In genomic region chr2:180392298-180392697, GRCm38 (mm10) we compare ENCODE assay signal across 35 mouse cellular contexts. TPM values are rescaled to one million over a fixed set of nuclear protein-coding genes. Genes with fewer than 3 reads are reported as not detected.
DNase-seq lines count a peak whose midpoint lies in the region; ATAC-seq and TF ChIP-seq lines count a peak whose summit lies in the region.
"Had no signal": no experiment of that assay in that cellular context is flagged by ENCODE, and none has a peak within 500 bp of the region (broad histone marks: within the 10 kb centered on the region; RNA-seq: fewer than 3 reads in every experiment).

No protein-coding gene starts in this region.

- H3K36me3 ChIP-seq in heart, embryonic 10.5 days = peaks cover 60% of the 10 kb centered on the region
- no peaks in the 10 kb centered on the region for H3K36me3 ChIP-seq in MEL (ENCODE audit: control insufficient read depth in 1 of 2, insufficient read depth in 2 of 2, low read length in 2 of 2)
- H3K36me3 ChIP-seq in heart, postnatal 0 days (replicated peaks; ENCODE audit: control insufficient read depth, insufficient read depth, low read length) = no peaks in the 10 kb centered on the region; the same call in 1 of the 2 replicates
- H3K36me3 ChIP-seq in midbrain, postnatal 0 days (ENCODE audit: insufficient read depth, low read length) = no peaks in the 10 kb centered on the region
- no peaks in the 10 kb centered on the region for H3K36me3 ChIP-seq in midbrain, embryonic 11.5 days (ENCODE audit: control insufficient read depth, insufficient read depth, low read length)
- H3K36me3 ChIP-seq: embryonic facial prominence, embryonic 10.5 days; embryonic facial prominence, embryonic 15.5 days; forebrain, embryonic 12.5 days; hindbrain, embryonic 13.5 days; limb, embryonic 10.5 days; limb, embryonic 15.5 days; liver, embryonic 13.5 days had no signal

- no peak for TF ChIP-seq RAD21 in MEL (IDR thresholded peaks at IDR 0.05; ENCODE audit: low read depth, low read length)

- no peaks in the 10 kb centered on the region for H3K79me2 ChIP-seq in MEL (ENCODE audit: control insufficient read depth, insufficient read depth, low read length, poor library complexity)

- no peak for ATAC-seq in heart, postnatal 0 days (ENCODE audit: insufficient read depth, low read depth)
- no peak for ATAC-seq in midbrain, postnatal 0 days (ENCODE audit: low FRiP score)
- ATAC-seq in midbrain, embryonic 11.5 days (ENCODE audit: low FRiP score) = no peak
- ATAC-seq: activated CD4-positive, CD25-positive, alpha-beta regulatory T cell, adult 4 months; intestine, embryonic 16.5 days; lung, postnatal 0 days had no signal

- no peak for TF ChIP-seq POLR2A in MEL (IDR thresholded peaks at IDR 0.05; ENCODE audit: control insufficient read depth in 1 of 2, insufficient read depth in 1 of 2, low read depth in 1 of 2, low read length in 2 of 2, poor library complexity in 1 of 2)

- no peak overlapping the region for H3K9ac ChIP-seq in MEL (ENCODE audit: control insufficient read depth, low read depth, low read length, poor library complexity, severe bottlenecking)
- H3K9ac ChIP-seq in heart, postnatal 0 days (replicated peaks; ENCODE audit: low read depth, low read length) = peak overlapping the region; percentile 67
- H3K9ac ChIP-seq in midbrain, postnatal 0 days (replicated peaks; ENCODE audit: low read length, poor library complexity, severe bottlenecking) = no peak overlapping the region
- H3K9ac ChIP-seq in midbrain, embryonic 11.5 days (ENCODE audit: low read length) = no peak overlapping the region
- H3K9ac ChIP-seq: embryonic facial prominence, embryonic 15.5 days; forebrain, embryonic 12.5 days; hindbrain, embryonic 13.5 days; limb, embryonic 15.5 days; liver, embryonic 13.5 days had no signal

- H3K4me3 ChIP-seq in heart, embryonic 10.5 days = peak overlapping the region; percentile 47
- no peak overlapping the region for H3K4me3 ChIP-seq in MEL (ENCODE audit: control insufficient read depth in 1 of 2, insufficient read depth in 1 of 2, low read depth in 2 of 2, low read length in 2 of 2)
- peak overlapping the region; percentile 9 for H3K4me3 ChIP-seq in heart, postnatal 0 days (ENCODE audit: low read depth, low read length)
- no peak overlapping the region for H3K4me3 ChIP-seq in midbrain, postnatal 0 days (ENCODE audit: low read depth, low read length)
- H3K4me3 ChIP-seq in midbrain, embryonic 11.5 days (ENCODE audit: low read depth, low read length) = no peak overlapping the region
- H3K4me3 ChIP-seq: embryonic facial prominence, embryonic 10.5 days; embryonic facial prominence, embryonic 15.5 days; forebrain, embryonic 12.5 days; hindbrain, embryonic 13.5 days; limb, embryonic 10.5 days; limb, embryonic 15.5 days; liver, embryonic 13.5 days; megakaryocyte, embryonic 14.5 days had no signal

- 87% methylated on average over 6 of the region's 6 CpGs for WGBS in heart, embryonic 10.5 days
- WGBS in heart, postnatal 0 days = 48% methylated on average over 6 of the region's 6 CpGs
- 89% methylated on average over 6 of the region's 6 CpGs for WGBS in midbrain, postnatal 0 days
- 90% methylated on average over 6 of the region's 6 CpGs for WGBS in midbrain, embryonic 11.5 days

- no peak for DNase-seq in heart, embryonic 10.5 days (ENCODE audit: low spot score)
- DNase-seq in heart, adult 9 months (ENCODE audit: low spot score in 2 of 2) = no peak
- no peak for DNase-seq in MEL (ENCODE audit: low read depth, low spot score)
- DNase-seq in heart, postnatal 0 days (ENCODE audit: low spot score) = no peak
- no peak for DNase-seq in midbrain, postnatal 0 days (ENCODE audit: low spot score)
- DNase-seq in midbrain, embryonic 11.5 days (ENCODE audit: low spot score, missing footprints) = no peak
- no peak for DNase-seq in testis, postnatal 14 days (ENCODE audit: low spot score)
- DNase-seq: adrenal gland, adult 2 months; cerebellum, adult 2 months; cerebellum, postnatal 14 days; gastrocnemius, postnatal 25 days; kidney, adult 8-10 months; kidney, postnatal 10 days; layer of hippocampus, postnatal 36 days; liver, embryonic 13.5 days; lung, adult 18-20 months; lung, postnatal 4 days; midbrain, embryonic 14.5 days; right cerebral cortex, adult 18-20 months; thymus, adult 2 months; thymus, postnatal 36 days had no signal

- TF ChIP-seq EP300 in MEL (IDR thresholded peaks at IDR 0.05; ENCODE audit: low read depth in 1 of 2, low read length in 2 of 2) = no peak
- TF ChIP-seq EP300 in heart, postnatal 0 days (IDR thresholded peaks at IDR 0.05; ENCODE audit: low read depth) = no peak

- H3K27me3 ChIP-seq in heart, embryonic 10.5 days (ENCODE audit: insufficient read depth, poor library complexity, severe bottlenecking) = peaks cover 9% of the 10 kb centered on the region
- peaks cover 0 to 6% of the 10 kb centered on the region in 2 experiments; a peak in 2 of 4 replicates for H3K27me3 ChIP-seq in MEL (ENCODE audit: control insufficient read depth in 1 of 2, insufficient read depth in 2 of 2, low read length in 2 of 2)
- H3K27me3 ChIP-seq in heart, postnatal 0 days (ENCODE audit: control insufficient read depth, insufficient read depth, low read length) = no peaks in the 10 kb centered on the region
- peaks cover 7% of the 10 kb centered on the region; the same call in 1 of the 2 replicates for H3K27me3 ChIP-seq in midbrain, postnatal 0 days (ENCODE audit: insufficient read depth, low read length)
- peaks cover 4% of the 10 kb centered on the region; the same call in 1 of the 2 replicates for H3K27me3 ChIP-seq in midbrain, embryonic 11.5 days (ENCODE audit: control insufficient read depth, insufficient read depth, low read length)

- peaks cover 76% of the 10 kb centered on the region for H3K4me1 ChIP-seq in heart, embryonic 10.5 days
- H3K4me1 ChIP-seq in MEL (ENCODE audit: control insufficient read depth in 1 of 2, insufficient read depth in 2 of 2, low read length in 2 of 2) = no peaks in the 10 kb centered on the region
- H3K4me1 ChIP-seq in heart, postnatal 0 days (ENCODE audit: control insufficient read depth, insufficient read depth) = peaks cover 5% of the 10 kb centered on the region; the same call in 1 of the 2 replicates
- H3K4me1 ChIP-seq in midbrain, postnatal 0 days (ENCODE audit: insufficient read depth, low read length) = no peaks in the 10 kb centered on the region
- H3K4me1 ChIP-seq in midbrain, embryonic 11.5 days (ENCODE audit: control insufficient read depth, insufficient read depth, low read length) = no peaks in the 10 kb centered on the region
- H3K4me1 ChIP-seq: embryonic facial prominence, embryonic 15.5 days; forebrain, embryonic 12.5 days; limb, embryonic 15.5 days; liver, embryonic 13.5 days had no signal

- H3K27ac ChIP-seq in heart, embryonic 10.5 days = peak overlapping the region; percentile 77
- no peak overlapping the region for H3K27ac ChIP-seq in MEL (ENCODE audit: control insufficient read depth, low read depth, low read length)
- H3K27ac ChIP-seq in heart, postnatal 0 days (ENCODE audit: low read depth) = peak overlapping the region; percentile 96
- no peak overlapping the region for H3K27ac ChIP-seq in midbrain, postnatal 0 days (ENCODE audit: low read depth, low read length)
- H3K27ac ChIP-seq in midbrain, embryonic 11.5 days (ENCODE audit: low read depth, low read length) = no peak overlapping the region
- H3K27ac ChIP-seq: embryonic facial prominence, embryonic 10.5 days; embryonic facial prominence, embryonic 15.5 days; forebrain, embryonic 12.5 days; hindbrain, embryonic 13.5 days; limb, embryonic 10.5 days; limb, embryonic 15.5 days; liver, embryonic 13.5 days; stomach, postnatal 0 days had no signal

- no peaks in the 10 kb centered on the region for H3K9me3 ChIP-seq in heart, embryonic 10.5 days
- no peaks in the 10 kb centered on the region for H3K9me3 ChIP-seq in MEL (replicated peaks; ENCODE audit: insufficient read depth, low read length)
- H3K9me3 ChIP-seq in heart, postnatal 0 days (replicated peaks; ENCODE audit: control insufficient read depth, low read length) = no peaks in the 10 kb centered on the region
- no peaks in the 10 kb centered on the region for H3K9me3 ChIP-seq in midbrain, postnatal 0 days (ENCODE audit: low read length)
- no peaks in the 10 kb centered on the region for H3K9me3 ChIP-seq in midbrain, embryonic 11.5 days (ENCODE audit: control insufficient read depth, low read length)
- H3K9me3 ChIP-seq: embryonic facial prominence, embryonic 10.5 days; embryonic facial prominence, embryonic 15.5 days; forebrain, embryonic 12.5 days; hindbrain, embryonic 13.5 days; limb, embryonic 10.5 days; limb, embryonic 15.5 days; liver, embryonic 13.5 days; megakaryocyte, embryonic 14.5 days had no signal

- peak overlapping the region; percentile 67 for H3K4me2 ChIP-seq in heart, postnatal 0 days (ENCODE audit: low read depth, low read length)
- H3K4me2 ChIP-seq in midbrain, postnatal 0 days (ENCODE audit: low read depth, low read length, poor library complexity, severe bottlenecking) = no peak overlapping the region
- no peak overlapping the region for H3K4me2 ChIP-seq in midbrain, embryonic 11.5 days
- H3K4me2 ChIP-seq: embryonic facial prominence, embryonic 15.5 days; forebrain, embryonic 12.5 days; hindbrain, embryonic 13.5 days; limb, embryonic 15.5 days; liver, embryonic 13.5 days had no signal

- no peak for TF ChIP-seq CTCF in MEL (IDR thresholded peaks at IDR 0.05 in 2 of 3, conservative IDR thresholded peaks at IDR 0.05 in 1 of 3; ENCODE audit: control insufficient read depth in 1 of 3, insufficient read depth in 1 of 3, low read depth in 2 of 3, low read length in 3 of 3, poor library complexity in 1 of 3, severe bottlenecking in 1 of 3)
- TF ChIP-seq CTCF in heart, postnatal 0 days (IDR thresholded peaks at IDR 0.05; ENCODE audit: low read depth) = no peak
- TF ChIP-seq CTCF in midbrain, postnatal 0 days (IDR thresholded peaks at IDR 0.05) = no peak

TF ChIP-seq in MEL, 35 proteins besides CTCF, POLR2A, EP300 and RAD21:
- TF ChIP-seq BHLHE40 (IDR thresholded peaks at IDR 0.05; ENCODE audit: borderline replicate concordance, low read depth, low read length) (no peak), MAFK (IDR thresholded peaks at IDR 0.05; ENCODE audit: borderline replicate concordance, low read depth, low read length) (0 out of 2 replicates have a peak, but pooled peaks have one; percentile 23), USF1 (IDR thresholded peaks at IDR 0.05; ENCODE audit: low read depth, low read length) (no peak), CHD2 (IDR thresholded peaks at IDR 0.05; ENCODE audit: low read length) (no peak), GABPA (IDR thresholded peaks at IDR 0.05; ENCODE audit: low read depth, low read length) (no peak)

RNA-seq across cellular contexts. Expression of gene Gata5, which starts 57.8 kb away (rescaled TPM):
- polyA plus RNA-seq in heart, embryonic 10.5 days (2016; fragmentation: Nextera tagmentation; extraction: Ambion mirVana) = 34.7 and 41.3 TPM in 2 replicates
- not detected in 2 replicates for total RNA-seq in MEL (2012; rRNA removed)
- not detected for polyA plus RNA-seq in MEL (2012; ENCODE audit: insufficient read depth in 1 of 2, insufficient read length in 2 of 2, low read depth in 1 of 2, low replicate concordance in 2 of 2, missing spikeins in 1 of 2)
- 2.7 and 5.7 TPM in 2 replicates for total RNA-seq in heart, postnatal 0 days (2014; rRNA removed; ENCODE audit: low replicate concordance)
- polyA plus RNA-seq in heart, postnatal 0 days (2015; fragmentation: Nextera tagmentation; extraction: Ambion mirVana) = 1.2 and 1.8 TPM in 2 replicates
- total RNA-seq in midbrain, postnatal 0 days (2014; rRNA removed) = not detected in 2 replicates
- not detected in 2 replicates for polyA plus RNA-seq in midbrain, postnatal 0 days (2015; fragmentation: Nextera tagmentation; extraction: Ambion mirVana)
- polyA plus RNA-seq in midbrain, embryonic 11.5 days (2014; fragmentation: Nextera tagmentation; extraction: Ambion mirVana) = not detected in 2 replicates
- total RNA-seq: gastrocnemius, postnatal 25 days; layer of hippocampus, postnatal 36 days; left cerebral cortex, postnatal 10 days; neutrophil, adult 5-6 weeks had no signal
- polyA plus RNA-seq: activated CD4-positive, CD25-positive, alpha-beta regulatory T cell, adult 4 months; cerebellum, adult 2 months; cortical plate, adult 2 months; embryonic facial prominence, embryonic 15.5 days; forebrain, embryonic 12.5 days; limb, embryonic 15.5 days; midbrain, embryonic 14.5 days had no signal

Comparison
In these comparisons a context has a peak if more than half of its experiments do, and no peak if none do; other contexts are left out.
1. RNA of gene Gata5, which starts 57.8 kb away (polyA plus RNA-seq): 34.7 to 41.3 TPM in heart, embryonic 10.5 days; 1.2 to 1.8 TPM in heart, postnatal 0 days, not detected in MEL, not detected in midbrain, postnatal 0 days and not detected in midbrain, embryonic 11.5 days; every median in the first group is over 10 times any median in the second.
2. H3K27ac ChIP-seq: peak in heart, embryonic 10.5 days (single experiment) and heart, postnatal 0 days (single experiment); none in MEL (single experiment), midbrain, postnatal 0 days (single experiment) and midbrain, embryonic 11.5 days (single experiment).
3. H3K4me3 ChIP-seq: peak in heart, embryonic 10.5 days (single experiment) and heart, postnatal 0 days (single experiment); none in MEL (0 of 2), midbrain, postnatal 0 days (single experiment) and midbrain, embryonic 11.5 days (single experiment).